Mouse (Mus musculus) limb, embryonic 15.5 days (tissue): Measurements from ENCODE around the gene Vps37c. TPM values are rescaled to one million over a fixed set of nuclear protein-coding genes. Genes with fewer than 3 reads are reported as not detected.

Experiments
- ATAC-seq: fragments of 200-750 bp; cut with Nextera tagmentation; 2 replicates; pipeline ENCODE4 v1.8.0; 2017; ENCODE audit warnings: low read depth, moderate TSS enrichment; ENCODE audit not compliant: insufficient number of reproducible peaks, low FRiP score, low TSS enrichment
- H3K27ac ChIP-seq: fragments of 300-500 bp; sonication (generic); 2 replicates; pipeline ENCODE4 v1.5.1; 2015; ENCODE audit warnings: moderate library complexity, mild to moderate bottlenecking, inconsistent platforms
- H3K27me3 ChIP-seq: fragments of 300-500 bp; sonication (generic); 2 replicates; pipeline ENCODE4 v1.6.1; 2015; ENCODE audit warnings: inconsistent platforms
- H3K36me3 ChIP-seq: fragments of 300-500 bp; sonication (generic); 2 replicates; pipeline ENCODE4 v1.6.1; 2015; ENCODE audit warnings: inconsistent platforms
- H3K4me1 ChIP-seq: fragments of 300-500 bp; sonication (generic); 2 replicates; pipeline ENCODE4 v1.6.1; 2015; ENCODE audit warnings: inconsistent platforms
- H3K4me2 ChIP-seq: fragments of 300-500 bp; sonication (generic); 2 replicates; pipeline ENCODE4 v1.6.1; 2015; ENCODE audit warnings: mild to moderate bottlenecking, inconsistent platforms
- H3K4me3 ChIP-seq: fragments of 300-500 bp; sonication (generic); 2 replicates; pipeline ENCODE4 v1.5.1; 2015; ENCODE audit warnings: mild to moderate bottlenecking, inconsistent platforms
- H3K9ac ChIP-seq: fragments of 300-500 bp; sonication (generic); 2 replicates; pipeline ENCODE4 v1.6.1; 2015; ENCODE audit warnings: inconsistent platforms
- H3K9me3 ChIP-seq: fragments of 300-500 bp; sonication (generic); 2 replicates; pipeline ENCODE4 v1.6.1; 2016; ENCODE audit warnings: inconsistent platforms
- WGBS: fragments of 180-500 bp; shearing (Covaris S2); methylation state at CpG from one replicate; pipeline ENCODE4 v1.1.7; 2015; 5-methylcytosine and 5-hydroxymethylcytosine counted together
- polyA plus RNA-seq: library from polyadenylated mRNA; unstranded; fragments of >200 nt; fragmentation: Nextera tagmentation; extraction: Ambion mirVana; gene quantifications from 2 replicates; pipeline ENCODE4 v1.2.1, GENCODE M21; 2015

Gene Vps37c
- polyA plus RNA-seq, 1 experiment from 2014 or later = 46.0 TPM

- Histone ChIP-seq H3K36me3 (no peaks in the 10 kb centered on the region), H3K27me3 (no peaks in the 10 kb centered on the region), H3K4me3 (no peak overlapping the region), H3K4me2 (0 out of 2 replicates have a peak overlapping the region, but pooled peaks have one; percentile 10), H3K4me1 (peaks cover 37% of the 10 kb centered on the region), H3K9me3 (no peaks in the 10 kb centered on the region), H3K27ac (peak overlapping the region; percentile 98), H3K9ac (no peak overlapping the region)
- WGBS = 77% methylated on average over 4 of the region's 4 CpGs
- ATAC-seq = no peak
Measured at GRCm38 (mm10) chr19:10691121-10691520, 2.6 kb downstream of the Vps37c start.

DNA sequence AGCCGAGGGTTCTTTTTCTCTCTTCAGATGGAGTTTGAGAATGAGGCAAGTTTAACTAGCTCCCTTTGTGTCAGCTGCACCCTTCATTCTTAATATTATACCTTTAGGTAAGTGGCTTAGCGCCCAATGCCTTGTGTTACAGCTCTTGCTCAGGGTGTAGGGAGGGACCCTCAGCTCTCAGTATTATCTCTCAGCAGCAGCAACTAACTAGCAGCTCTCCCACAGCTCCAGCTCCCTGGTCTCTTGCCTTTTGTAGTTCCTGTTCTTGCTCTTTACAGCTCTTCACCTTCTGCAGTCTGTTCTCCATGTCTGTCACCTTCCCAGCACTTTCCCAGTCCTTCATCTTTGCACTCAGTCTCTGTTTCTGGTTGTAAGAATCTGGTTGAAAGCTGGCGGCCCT lies 3.1 kb downstream of the Vps37c start:
- ATAC-seq = no peak
- peaks cover 37% of the 10 kb centered on the region for H3K4me1 ChIP-seq
- H3K9me3 ChIP-seq = no peaks in the 10 kb centered on the region
- no peak overlapping the region for H3K4me2 ChIP-seq
- H3K36me3 ChIP-seq = no peaks in the 10 kb centered on the region
- 69% methylated on average over 3 of the region's 3 CpGs for WGBS
- no peaks in the 10 kb centered on the region for H3K27me3 ChIP-seq
- peak overlapping the region; percentile 98 for H3K27ac ChIP-seq
- H3K9ac ChIP-seq = no peak overlapping the region
- H3K4me3 ChIP-seq = no peak overlapping the region

- Histone ChIP-seq H3K9me3 (no peaks in the 10 kb centered on the region), H3K36me3 (no peaks in the 10 kb centered on the region), H3K4me2 (no peak overlapping the region), H3K9ac (no peak overlapping the region), H3K27ac (peak overlapping the region; percentile 98; the same call in 1 of the 2 replicates), H3K27me3 (no peaks in the 10 kb centered on the region), H3K4me3 (no peak overlapping the region), H3K4me1 (peaks cover 43% of the 10 kb centered on the region)
- ATAC-seq = no peak
- 85% methylated on average over 4 of the region's 4 CpGs for WGBS
Measured at GRCm38 (mm10) chr19:10692361-10692760, 3.8 kb downstream of the Vps37c start.

DNA sequence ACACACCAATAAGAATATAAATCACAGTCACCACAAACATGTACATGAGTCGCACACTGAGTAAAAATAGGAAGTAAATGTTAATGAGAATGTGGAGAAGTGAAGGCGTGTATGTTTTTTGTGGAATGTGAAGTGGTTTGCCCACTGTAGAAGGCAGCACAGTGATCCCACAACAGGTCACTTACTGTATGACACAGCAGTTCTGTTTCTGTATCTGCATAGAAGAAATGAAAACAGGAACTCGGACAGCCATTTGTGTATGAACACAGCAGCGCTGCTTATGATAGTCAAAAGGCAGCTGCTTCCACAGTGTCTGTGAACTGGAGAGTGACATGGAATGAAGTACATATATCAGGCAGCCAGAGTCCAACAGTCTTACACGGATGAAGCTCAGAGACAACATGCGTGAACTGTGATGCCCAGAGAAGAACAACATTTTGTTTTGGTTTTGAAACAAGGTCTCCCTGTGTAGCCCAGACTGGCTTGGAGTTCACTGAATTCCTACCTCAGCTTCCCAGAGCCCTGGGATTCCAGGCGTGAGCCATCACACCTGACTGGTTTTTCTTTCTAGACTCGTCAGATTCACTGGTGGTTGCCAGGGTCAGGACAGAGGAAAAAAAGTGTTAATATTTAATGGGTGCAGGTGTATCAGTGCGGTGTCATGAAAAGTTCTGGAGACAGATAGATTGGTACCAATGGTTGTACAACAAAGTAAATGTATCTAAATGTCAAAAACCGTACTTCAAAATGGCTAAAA lies 5.6 kb downstream of the Vps37c start:
- ATAC-seq = no peak
- Histone ChIP-seq H3K27ac (no peak overlapping the region), H3K4me1 (peaks cover 54% of the 10 kb centered on the region), H3K9ac (no peak overlapping the region), H3K4me3 (no peak overlapping the region), H3K9me3 (no peaks in the 10 kb centered on the region), H3K4me2 (no peak overlapping the region), H3K27me3 (no peaks in the 10 kb centered on the region), H3K36me3 (no peaks in the 10 kb centered on the region)
- WGBS = 85% methylated on average over 10 of the region's 10 CpGs

DNA sequence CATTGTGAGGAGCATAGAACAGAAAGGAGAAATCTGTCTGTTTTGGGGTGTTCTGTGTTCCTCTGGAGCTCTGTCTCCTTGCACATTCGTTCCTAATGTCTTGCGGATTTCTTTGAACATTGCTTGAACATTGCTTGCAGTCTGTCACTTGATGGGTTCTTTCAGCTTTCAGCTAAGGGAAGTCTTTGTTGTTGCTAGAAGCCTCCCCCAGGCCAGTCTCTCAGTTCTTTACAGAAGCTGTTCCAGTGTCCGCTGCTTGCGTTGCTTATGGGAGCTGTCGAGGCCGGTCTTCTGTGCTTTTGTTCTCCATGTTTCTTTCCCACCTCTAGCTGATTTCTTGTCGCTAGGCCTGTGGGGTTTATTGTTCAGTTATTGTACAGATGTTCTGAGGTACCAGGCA lies 7.3 kb downstream of the Vps37c start:
- no peak overlapping the region for H3K9ac ChIP-seq
- no peaks in the 10 kb centered on the region for H3K36me3 ChIP-seq
- no peaks in the 10 kb centered on the region for H3K27me3 ChIP-seq
- no peak overlapping the region for H3K27ac ChIP-seq
- H3K4me2 ChIP-seq = no peak overlapping the region
- no peaks in the 10 kb centered on the region for H3K9me3 ChIP-seq
- H3K4me3 ChIP-seq = no peak overlapping the region
- no peak for ATAC-seq
- H3K4me1 ChIP-seq = peaks cover 45% of the 10 kb centered on the region
- 68% methylated on average over 7 of the region's 7 CpGs for WGBS

DNA sequence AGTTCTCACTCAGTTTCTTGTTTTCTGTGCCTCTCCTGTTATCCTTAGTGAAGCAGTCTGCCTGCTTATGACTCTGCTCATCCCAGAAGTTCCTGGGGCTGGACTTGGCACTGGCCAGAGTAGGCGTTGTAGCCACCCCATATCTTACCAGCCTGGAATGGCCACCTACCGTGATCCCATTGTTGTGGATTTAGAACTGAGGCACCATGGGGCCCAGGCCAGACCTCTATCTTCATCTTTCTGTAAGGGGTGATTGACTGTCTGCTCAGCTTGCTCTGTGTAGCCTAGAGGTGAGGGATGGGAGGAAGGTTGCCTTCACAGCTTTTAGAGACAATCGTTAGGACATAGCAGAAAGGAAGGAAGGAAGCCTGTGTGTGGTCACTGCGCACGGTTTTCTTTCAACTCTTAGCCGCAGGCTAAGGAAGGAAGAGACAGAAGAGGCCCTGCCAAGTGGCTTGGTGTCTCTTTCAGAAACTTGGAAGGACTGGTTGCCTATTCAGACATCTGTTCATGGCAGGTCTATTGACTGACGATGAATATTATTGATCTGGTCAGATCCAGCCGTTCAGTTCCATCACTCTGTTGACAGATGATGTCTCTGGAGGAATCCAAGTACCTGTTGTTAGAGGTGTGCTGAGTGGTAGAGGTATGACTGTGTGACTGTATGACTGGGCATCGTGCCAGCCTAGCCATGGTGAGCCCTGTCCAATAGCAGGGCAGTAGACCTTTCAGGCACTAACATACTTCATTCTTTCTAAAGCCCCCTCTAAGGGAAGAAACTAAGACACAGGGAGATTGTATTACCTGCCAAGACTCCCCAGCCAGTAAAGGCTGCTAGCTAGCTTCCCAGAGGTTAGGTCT lies 9.8 kb downstream of the Vps37c start:
- WGBS = 81% methylated on average over 9 of the region's 9 CpGs
- Histone ChIP-seq H3K9ac (no peak overlapping the region), H3K4me2 (no peak overlapping the region), H3K9me3 (no peaks in the 10 kb centered on the region), H3K36me3 (no peaks in the 10 kb centered on the region), H3K27ac (peak overlapping the region; percentile 33; the same call in 1 of the 2 replicates), H3K4me3 (no peak overlapping the region), H3K4me1 (peaks cover 53% of the 10 kb centered on the region), H3K27me3 (no peaks in the 10 kb centered on the region)
- no peak for ATAC-seq

GRCm38 (mm10) chr19:10699851-10700250 lies 11.3 kb downstream of the Vps37c start:
- Histone ChIP-seq H3K36me3 (no peaks in the 10 kb centered on the region), H3K4me3 (no peak overlapping the region), H3K27ac (no peak overlapping the region), H3K4me2 (no peak overlapping the region), H3K9ac (no peak overlapping the region), H3K4me1 (peaks cover 53% of the 10 kb centered on the region), H3K27me3 (no peaks in the 10 kb centered on the region), H3K9me3 (no peaks in the 10 kb centered on the region)
- 57% methylated on average over 9 of the region's 9 CpGs for WGBS
- ATAC-seq = no peak

DNA sequence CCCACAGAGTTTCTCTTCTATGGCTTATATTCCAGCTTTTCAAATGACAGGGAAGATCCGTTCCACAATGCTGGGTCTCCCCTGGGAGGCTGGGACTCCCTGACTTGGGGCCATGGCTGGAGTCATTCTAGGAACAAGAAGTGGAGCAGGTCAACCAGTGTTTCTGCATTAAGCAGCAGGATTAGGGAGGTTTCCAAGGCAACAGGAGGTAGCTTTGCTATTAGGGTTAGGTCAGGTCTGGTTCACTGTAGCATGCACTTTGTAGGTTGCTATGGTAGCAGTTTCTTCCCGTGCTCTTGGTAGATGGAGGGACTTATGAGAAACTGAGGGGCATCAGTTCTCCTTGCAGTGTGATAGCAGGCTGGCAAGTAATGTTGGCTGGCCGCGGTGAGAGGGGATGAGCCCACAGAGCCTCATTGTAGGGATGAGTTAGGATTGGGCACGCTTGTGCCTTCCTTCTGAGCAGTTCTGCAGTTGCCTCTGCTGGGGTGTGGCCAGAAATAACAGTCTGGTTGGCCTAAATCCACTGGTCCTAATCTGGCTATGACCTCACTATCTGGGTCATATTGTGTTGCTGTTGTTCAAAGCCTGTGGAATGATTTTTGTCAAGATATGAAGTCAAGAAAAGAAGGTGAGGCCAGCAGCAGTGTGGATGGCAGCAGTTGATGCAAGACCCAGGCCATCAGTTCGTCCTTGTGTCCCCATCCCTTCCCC lies 12.6 kb downstream of the Vps37c start:
- no peaks in the 10 kb centered on the region for H3K36me3 ChIP-seq
- peaks cover 47% of the 10 kb centered on the region for H3K4me1 ChIP-seq
- H3K9ac ChIP-seq = no peak overlapping the region
- H3K27me3 ChIP-seq = no peaks in the 10 kb centered on the region
- no peaks in the 10 kb centered on the region for H3K9me3 ChIP-seq
- WGBS = 77% methylated on average over 6 of the region's 6 CpGs
- no peak overlapping the region for H3K27ac ChIP-seq
- H3K4me2 ChIP-seq = no peak overlapping the region
- ATAC-seq = no peak
- no peak overlapping the region for H3K4me3 ChIP-seq

DNA sequence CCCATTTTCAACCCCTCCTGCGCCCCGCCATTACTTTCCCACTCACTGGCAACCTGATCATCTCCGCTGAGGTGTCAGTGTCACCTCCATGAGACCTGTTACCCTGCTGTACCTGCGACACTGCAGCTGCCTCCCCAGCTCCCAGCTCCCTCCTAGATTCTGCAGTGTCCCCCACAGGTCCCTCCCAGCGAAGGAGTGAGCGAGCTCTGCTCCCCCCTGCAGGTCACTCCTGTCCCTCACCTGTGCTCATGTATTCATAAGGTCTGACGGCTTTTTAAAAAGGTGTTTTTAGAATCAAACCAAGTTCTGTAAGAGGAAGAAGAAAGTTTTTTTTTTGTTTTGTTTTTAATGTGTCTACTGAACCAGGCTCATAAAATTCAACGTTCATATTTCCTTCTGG lies 13.6 kb downstream of the Vps37c start:
- no peak overlapping the region; the same call in 1 of the 2 replicates for H3K27ac ChIP-seq
- peaks cover 4% of the 10 kb centered on the region for H3K36me3 ChIP-seq
- no peak overlapping the region for H3K4me3 ChIP-seq
- H3K9ac ChIP-seq = no peak overlapping the region
- no peak overlapping the region for H3K4me2 ChIP-seq
- H3K4me1 ChIP-seq = peaks cover 44% of the 10 kb centered on the region
- no peaks in the 10 kb centered on the region for H3K9me3 ChIP-seq
- no peaks in the 10 kb centered on the region for H3K27me3 ChIP-seq
- WGBS = 60% methylated on average over 8 of the region's 8 CpGs
- ATAC-seq = no peak

GRCm38 (mm10) chr19:10703470-10703869 lies 14.9 kb downstream of the Vps37c start:
- peaks cover 17% of the 10 kb centered on the region for H3K36me3 ChIP-seq

DNA sequence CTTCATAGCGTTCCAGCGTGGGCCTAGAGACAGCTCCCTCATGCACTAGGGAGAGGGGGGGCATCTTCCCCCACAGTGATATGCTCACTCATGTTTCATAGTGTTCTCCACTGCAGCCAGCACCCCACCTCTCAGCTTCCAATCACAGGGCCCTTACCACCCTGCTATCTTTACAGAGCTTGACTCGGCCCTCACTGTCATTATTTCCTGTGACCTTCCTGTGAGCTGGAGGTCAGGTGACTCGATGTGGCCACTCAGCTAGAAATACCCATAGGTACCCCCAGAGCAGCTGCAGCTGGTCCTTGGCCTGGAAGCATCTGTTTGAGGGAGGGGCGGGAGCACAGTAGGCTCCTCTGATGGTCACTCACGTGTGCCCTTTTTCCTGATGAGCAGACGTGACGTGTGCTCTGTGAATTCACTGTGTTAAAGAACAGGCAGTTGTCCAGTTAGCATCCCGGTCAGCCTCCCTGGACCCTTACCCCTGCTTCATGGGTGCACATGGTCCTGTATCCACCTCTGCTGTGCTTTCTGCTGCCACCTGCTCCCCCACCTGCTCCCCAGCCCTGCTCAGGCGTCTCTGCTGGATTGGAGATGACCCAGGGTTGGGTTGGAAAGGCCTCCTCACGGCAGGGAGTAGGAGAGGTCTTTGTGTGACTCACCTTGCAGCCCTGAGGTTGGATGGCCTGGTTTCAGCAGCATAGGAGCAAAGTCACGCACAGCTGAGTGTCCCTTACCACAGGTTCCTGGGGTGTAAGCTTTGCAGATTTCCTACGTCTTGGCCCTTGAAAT lies 18.7 kb downstream of the Vps37c start:
- Histone ChIP-seq H3K27ac (no peak overlapping the region), H3K9ac (no peak overlapping the region), H3K4me2 (no peak overlapping the region), H3K4me1 (peaks cover 22% of the 10 kb centered on the region), H3K27me3 (no peaks in the 10 kb centered on the region), H3K4me3 (no peak overlapping the region), H3K9me3 (no peaks in the 10 kb centered on the region), H3K36me3 (peaks cover 45% of the 10 kb centered on the region)
- no peak for ATAC-seq
- WGBS = 85% methylated on average over 13 of the region's 13 CpGs

More at GRCm38 (mm10) chr19:10703470-10703869, 14.9 kb downstream of the Vps37c start:
- Histone ChIP-seq H3K27me3 (no peaks in the 10 kb centered on the region), H3K9ac (no peak overlapping the region), H3K9me3 (no peaks in the 10 kb centered on the region), H3K27ac (no peak overlapping the region), H3K4me1 (peaks cover 31% of the 10 kb centered on the region), H3K4me2 (no peak overlapping the region), H3K4me3 (no peak overlapping the region)
- no peak for ATAC-seq
- WGBS = 84% methylated on average over 8 of the region's 8 CpGs
